ENCODE assay signal across 15 mouse cellular contexts in genomic region chr13:20139060-20139459, GRCm38 (mm10). TPM values are rescaled to one million over a fixed set of nuclear protein-coding genes. Genes with fewer than 3 reads are reported as not detected.
DNase-seq lines count a peak whose midpoint lies in the region; ATAC-seq and TF ChIP-seq lines count a peak whose summit lies in the region.
"Had no signal": no experiment of that assay in that cellular context is flagged by ENCODE, and none has a peak within 500 bp of the region (broad histone marks: within the 10 kb centered on the region; RNA-seq: fewer than 3 reads in every experiment).

No protein-coding gene starts in this region.

- TF ChIP-seq EP300 in lung, postnatal 0 days (IDR thresholded peaks at IDR 0.05): no peak

- TF ChIP-seq CTCF in lung, postnatal 0 days (IDR thresholded peaks at IDR 0.05): no peak

- no peaks in the 10 kb centered on the region for H3K27me3 ChIP-seq in kidney, embryonic 16.5 days (ENCODE audit: insufficient read depth, low read length)
- no peaks in the 10 kb centered on the region for H3K27me3 ChIP-seq in lung, postnatal 0 days (replicated peaks; ENCODE audit: insufficient read depth, low read length)
- H3K27me3 ChIP-seq: limb, embryonic 15.5 days had no signal

- H3K36me3 ChIP-seq in kidney, embryonic 16.5 days (ENCODE audit: insufficient read depth, low read length): no peaks in the 10 kb centered on the region
- no peaks in the 10 kb centered on the region for H3K36me3 ChIP-seq in lung, postnatal 0 days (ENCODE audit: insufficient read depth, low read length)
- H3K36me3 ChIP-seq: heart, embryonic 10.5 days; limb, embryonic 15.5 days had no signal

- peaks cover 19% of the 10 kb centered on the region for H3K4me1 ChIP-seq in kidney, embryonic 16.5 days (ENCODE audit: insufficient read depth, low read length)
- H3K4me1 ChIP-seq in lung, postnatal 0 days (ENCODE audit: insufficient read depth, low read depth, low read length): peaks cover 18% of the 10 kb centered on the region

- H3K9me3 ChIP-seq in kidney, embryonic 16.5 days (ENCODE audit: low read length): no peaks in the 10 kb centered on the region
- no peaks in the 10 kb centered on the region for H3K9me3 ChIP-seq in lung, postnatal 0 days (ENCODE audit: low read length)
- H3K9me3 ChIP-seq: heart, embryonic 10.5 days; limb, embryonic 15.5 days had no signal

- no peak overlapping the region for H3K4me2 ChIP-seq in kidney, embryonic 16.5 days (replicated peaks; ENCODE audit: low read depth, low read length)
- H3K4me2 ChIP-seq in lung, postnatal 0 days (replicated peaks; ENCODE audit: low read depth, low read length): no peak overlapping the region
- H3K4me2 ChIP-seq: limb, embryonic 15.5 days had no signal

- no peak for ATAC-seq in kidney, embryonic 16.5 days (ENCODE audit: low FRiP score, low TSS enrichment)
- ATAC-seq in lung, postnatal 0 days: no peak

- 32% methylated on average over 6 of the region's 6 CpGs for WGBS in kidney, embryonic 16.5 days
- 46% methylated on average over 6 of the region's 6 CpGs for WGBS in lung, postnatal 0 days

- 0 out of 2 replicates have a peak overlapping the region, but pooled peaks have one; percentile 9 for H3K27ac ChIP-seq in kidney, embryonic 16.5 days (ENCODE audit: low read length)
- H3K27ac ChIP-seq in lung, postnatal 0 days (ENCODE audit: low read length): peak overlapping the region; percentile 34; the same call in 1 of the 2 replicates
- H3K27ac ChIP-seq: heart, embryonic 10.5 days; limb, embryonic 15.5 days had no signal

- no peak overlapping the region for H3K9ac ChIP-seq in kidney, embryonic 16.5 days (replicated peaks; ENCODE audit: low read length)
- no peak overlapping the region for H3K9ac ChIP-seq in lung, postnatal 0 days (replicated peaks; ENCODE audit: low read depth)
- H3K9ac ChIP-seq: limb, embryonic 15.5 days had no signal

- DNase-seq in embryo, embryonic 10 days (ENCODE audit: low spot score): peak; percentile 23
- no peak for DNase-seq in embryo, embryonic 11 days
- no peak for DNase-seq in kidney, adult 9 months
- no peak for DNase-seq in lung, postnatal 0 days (ENCODE audit: low spot score)
- no peak for DNase-seq in lung, postnatal 4 days
- DNase-seq in mesoderm, embryonic 11.5 days (ENCODE audit: low read depth, low spot score): peak; percentile 49
- DNase-seq in c-Kit-positive CD71-positive TER-119-positive erythroid progenitor cells, embryonic 14.5 days (ENCODE audit: low spot score): no peak
- DNase-seq: adrenal gland, adult 2 months; cerebellum, adult 11 months; cerebellum, postnatal 14 days; gastrocnemius, postnatal 25 days; heart, postnatal 10 days had no signal

- H3K4me3 ChIP-seq in kidney, embryonic 16.5 days (ENCODE audit: low read length): no peak overlapping the region
- H3K4me3 ChIP-seq in lung, postnatal 0 days (ENCODE audit: low read depth, low read length): no peak overlapping the region
- H3K4me3 ChIP-seq: heart, embryonic 10.5 days; limb, embryonic 15.5 days had no signal

RNA-seq across cellular contexts. Expression of gene Elmo1, which starts 48.7 kb away (rescaled TPM):
- 16.5 and 16.8 TPM in 2 replicates for polyA plus RNA-seq in kidney, embryonic 16.5 days (2015; fragmentation: Nextera tagmentation; extraction: Ambion mirVana)
- polyA plus RNA-seq in lung, postnatal 0 days (2015; fragmentation: Nextera tagmentation; extraction: Ambion mirVana): 20.8 and 21.9 TPM in 2 replicates

Comparison
In these comparisons a context has a peak if more than half of its experiments do, and no peak if none do; other contexts are left out.
1. DNase-seq: peak in embryo, embryonic 10 days (single experiment) and mesoderm, embryonic 11.5 days (single experiment); none in embryo, embryonic 11 days (single experiment), kidney, adult 9 months (single experiment), lung, postnatal 0 days (single experiment), lung, postnatal 4 days (0 of 2) and c-Kit-positive CD71-positive TER-119-positive erythroid progenitor cells, embryonic 14.5 days (single experiment).